Mouse (Mus musculus) embryonic fibroblast, embryonic 13.5 days (primary cell): ENCODE data around the gene Olfr538. TPM values are rescaled to one million over a fixed set of nuclear protein-coding genes. Genes with fewer than 3 reads are reported as not detected.
"Not testable (repeated sequence)": the region's sequence is repeated elsewhere in the genome, so short reads cannot be mapped to it uniquely, and the experiment has no call there.

Experiments
- H3K27ac ChIP-seq: 2 replicates; pipeline ENCODE4 v1.5.1; 2012; ENCODE audit warnings: low read length, control low read depth, inconsistent platforms; ENCODE audit not compliant: insufficient read depth
- H3K4me1 ChIP-seq: 2 replicates; pipeline ENCODE4 v1.6.1; 2011; ENCODE audit warnings: low read length; ENCODE audit not compliant: control insufficient read depth, insufficient read depth
- H3K4me3 ChIP-seq: 2 replicates; pipeline ENCODE4 v1.5.1; 2011; ENCODE audit warnings: mild to moderate bottlenecking, control low read depth, low read length; ENCODE audit not compliant: insufficient read depth
- CTCF ChIP-seq: IDR thresholded peaks from 2 replicates; pipeline ENCODE4 v1.5.1; 2011; ENCODE audit warnings: mild to moderate bottlenecking, control low read depth, low read length, moderate library complexity, borderline replicate concordance; ENCODE audit not compliant: insufficient read depth
- POLR2A ChIP-seq: IDR thresholded peaks from 2 replicates; pipeline ENCODE4 v1.6.1; 2011; ENCODE audit warnings: low read depth, mild to moderate bottlenecking, control low read depth, low read length, moderate library complexity
- polyA plus RNA-seq: library from polyadenylated mRNA; stranded (reverse); fragments of >200 nt; gene quantifications from 2 replicates; pipeline ENCODE4 v1.2.4, GENCODE M21; 2011; ENCODE audit warnings: low read depth; ENCODE audit not compliant: missing spikeins, insufficient read length

The Olfr538 gene
- polyA plus RNA-seq, result not detected in 2 replicates

- Histone ChIP-seq H3K27ac (no peak within 1 kb of the TSS), H3K4me1 (no peaks in the 10 kb centered on the region), H3K4me3 (no peak within 1 kb of the TSS)
- TF ChIP-seq CTCF, result no peak
These were observed at the start of gene Olfr538 for GRCm38 (mm10) chr7:140567586-140567985. Olfr538 (plus strand) TSS chr7:140567886.

GRCm38 (mm10) chr7:140539746-140540145, 27.9 kb upstream of the Olfr538 start:
- Histone ChIP-seq H3K27ac (no peak overlapping the region), H3K4me1 (no peaks in the 10 kb centered on the region), H3K4me3 (no peak overlapping the region)
- TF ChIP-seq POLR2A (no peak), CTCF (no peak)

DNA sequence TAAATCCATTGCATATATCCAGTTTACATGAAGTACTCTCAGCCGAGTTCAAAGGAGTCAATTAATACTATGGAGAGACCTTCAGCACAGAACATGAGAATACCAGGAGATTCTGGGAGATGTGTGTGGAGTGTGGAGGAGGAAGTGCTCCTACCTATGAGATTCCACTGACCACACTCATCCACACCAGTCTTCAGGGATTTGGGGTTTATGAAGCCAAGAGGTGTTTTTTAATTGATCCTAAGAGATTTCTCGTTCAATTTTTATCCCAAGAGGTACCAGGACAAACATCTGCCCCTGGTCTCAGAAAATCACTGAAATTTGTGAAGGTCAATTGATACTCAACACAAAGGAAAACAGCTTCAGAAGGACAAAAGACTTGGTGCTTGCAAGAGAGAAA, 33.3 kb downstream of the Olfr538 start, which contains the start of gene Olfr46:
Gene Olfr46, plus strand, starts transcription at position 301 of the 400 bp plus-strand sequence.
- H3K4me3 ChIP-seq, H3K27ac ChIP-seq, H3K4me1 ChIP-seq: not testable (repeated sequence)

Other genes with a start within 250 kb of the Olfr538 start
- gene Olfr525, start 247.0 kb upstream of the Olfr538 start, polyA plus RNA-seq, result not detected in 2 replicates
- gene Olfr527, start 233.9 kb upstream of the Olfr538 start, polyA plus RNA-seq, result not detected in 2 replicates
- gene Olfr60, start 206.2 kb upstream of the Olfr538 start, polyA plus RNA-seq, result not detected in 2 replicates
- not detected in 2 replicates for gene Olfr530, start 191.6 kb upstream of the Olfr538 start, polyA plus RNA-seq
- gene Olfr531, start 165.0 kb upstream of the Olfr538 start, polyA plus RNA-seq, result not detected in 2 replicates
- not detected in 2 replicates for gene Olfr532, start 146.2 kb upstream of the Olfr538 start, polyA plus RNA-seq
- gene Olfr533, start 104.5 kb upstream of the Olfr538 start, polyA plus RNA-seq, result not detected in 2 replicates
- gene Olfr535, start 83.7 kb upstream of the Olfr538 start, polyA plus RNA-seq, result not detected in 2 replicates
- not detected in 2 replicates for gene Olfr536, start 60.5 kb upstream of the Olfr538 start, polyA plus RNA-seq
- gene Olfr46, start 33.4 kb downstream of the Olfr538 start, polyA plus RNA-seq, result not detected in 2 replicates
- not detected in 2 replicates for gene Olfr61, start 61.1 kb downstream of the Olfr538 start, polyA plus RNA-seq
- not detected in 2 replicates for gene Olfr53, start 78.6 kb downstream of the Olfr538 start, polyA plus RNA-seq
- not detected in 2 replicates for gene Olfr539, start 92.0 kb downstream of the Olfr538 start, polyA plus RNA-seq
- not detected in 2 replicates for gene Olfr45, start 114.1 kb downstream of the Olfr538 start, polyA plus RNA-seq
- not detected in 2 replicates for gene Olfr541, start 129.4 kb downstream of the Olfr538 start, polyA plus RNA-seq
- gene Cyp2e1, start 195.9 kb downstream of the Olfr538 start, polyA plus RNA-seq, result not detected in 2 replicates
- gene Syce1, start 220.0 kb downstream of the Olfr538 start, polyA plus RNA-seq, result not detected in 2 replicates